Mouse (Mus musculus) forebrain, embryonic 14.5 days (tissue): ENCODE data around the gene Spem2. TPM values are rescaled to one million over a fixed set of nuclear protein-coding genes. Genes with fewer than 3 reads are reported as not detected.

Experiments used
- ATAC-seq: fragments of 200-750 bp; cut with Nextera tagmentation; 2 replicates; pipeline ENCODE4 v1.8.0; 2017; ENCODE audit warnings: mild to moderate bottlenecking, moderate library complexity
- DNase-seq: peaks from one replicate; pipeline ENCODE4 v3.0.0-alpha.2; 2015; ENCODE audit warnings: low spot score
- H3K27ac ChIP-seq: fragments of 300-500 bp; sonication (generic); 2 replicates; pipeline ENCODE4 v1.5.1; 2014; ENCODE audit warnings: low read depth, mild to moderate bottlenecking, control low read depth, low read length, moderate library complexity
- H3K27me3 ChIP-seq: fragments of 300-500 bp; sonication (generic); replicated peaks from 2 replicates; pipeline ENCODE4 v1.6.1; 2014; ENCODE audit warnings: low read length, control low read depth, mixed read lengths; ENCODE audit not compliant: control insufficient read depth, insufficient read depth
- H3K36me3 ChIP-seq: fragments of 300-500 bp; sonication (generic); 2 replicates; pipeline ENCODE4 v1.6.1; 2014; ENCODE audit warnings: low read length, control low read depth; ENCODE audit not compliant: control insufficient read depth, insufficient read depth
- H3K4me1 ChIP-seq: fragments of 300-500 bp; sonication (generic); 2 replicates; pipeline ENCODE4 v1.6.1; 2014; ENCODE audit warnings: antibody characterized with exemption, low read length, control low read depth; ENCODE audit not compliant: control insufficient read depth, insufficient read depth
- H3K4me2 ChIP-seq: fragments of 300-500 bp; sonication (generic); 2 replicates; pipeline ENCODE4 v1.6.1; 2014; ENCODE audit warnings: mild to moderate bottlenecking, control low read depth, low read length
- H3K4me3 ChIP-seq: fragments of 300-500 bp; sonication (generic); 2 replicates; pipeline ENCODE4 v1.5.1; 2014; ENCODE audit warnings: low read depth, low read length, control low read depth
- H3K9ac ChIP-seq: fragments of 300-500 bp; sonication (generic); 2 replicates; pipeline ENCODE4 v1.6.1; 2014; ENCODE audit warnings: mild to moderate bottlenecking, low read length, control low read depth, moderate library complexity
- H3K9me3 ChIP-seq: fragments of 300-500 bp; sonication (generic); replicated peaks from 2 replicates; pipeline ENCODE4 v1.6.1; 2016; ENCODE audit warnings: low read length, control low read depth, mixed read lengths; ENCODE audit not compliant: control insufficient read depth
- WGBS: fragments of 180-500 bp; shearing (Covaris S2); extraction: QIAGEN DNeasy Blood & Tissue Kit; methylation state at CpG from one replicate; pipeline ENCODE4 v1.1.7; 2014; 5-methylcytosine and 5-hydroxymethylcytosine counted together
- polyA plus RNA-seq: library from polyadenylated mRNA; unstranded; fragments of >200 nt; fragmentation: Nextera tagmentation; extraction: Ambion mirVana; gene quantifications from 2 replicates; pipeline ENCODE4 v1.2.1, GENCODE M21; 2014

The Spem2 gene
- polyA plus RNA-seq, 1 experiment from 2014 or later: not detected

- H3K4me3 ChIP-seq: peak within 1 kb of the TSS; percentile 90
- H3K9me3 ChIP-seq: no peaks in the 10 kb centered on the region
- H3K4me1 ChIP-seq: peaks cover 30% of the 10 kb centered on the region
- DNase-seq (peak; percentile 99), ATAC-seq (peak; percentile 90)
- peak within 1 kb of the TSS; percentile 98 for H3K9ac ChIP-seq
- H3K4me2 ChIP-seq: peak within 1 kb of the TSS; percentile 96
- no peaks in the 10 kb centered on the region for H3K27me3 ChIP-seq
- peak within 1 kb of the TSS; percentile 95 for H3K27ac ChIP-seq
- WGBS: under 1% methylated on average over 34 of the region's 34 CpGs
- peaks cover 9% of the 10 kb centered on the region for H3K36me3 ChIP-seq
Measured at GRCm38 (mm10) chr11:69837952-69838713, 19.9 kb upstream of the Spem2 start, which contains the start of gene Tmem256. Tmem256 (plus strand) TSS chr11:69838514.

- under 1% methylated on average over 19 of the region's 32 CpGs for WGBS
Measured at GRCm38 (mm10) chr11:69837604-69837951, 19.3 kb upstream of the Spem2 start, which contains the start of gene Nlgn2. Nlgn2 (minus strand) TSS chr11:69837784.

GRCm38 (mm10) chr11:69836703-69837576 is 18.7 kb upstream of the Spem2 start:
- 0% methylated on average over 46 of the region's 52 CpGs for WGBS

More at GRCm38 (mm10) chr11:69837604-69837951, 19.3 kb upstream of the Spem2 start, which contains the start of gene Nlgn2:
- DNase-seq (no peak), ATAC-seq (peak; percentile 73; the same call in 1 of the 2 replicates)
- Histone ChIP-seq H3K9ac (peak within 1 kb of the TSS; percentile 98), H3K4me3 (peak within 1 kb of the TSS; percentile 90), H3K27ac (peak within 1 kb of the TSS; percentile 95), H3K36me3 (peaks cover 14% of the 10 kb centered on the region), H3K27me3 (no peaks in the 10 kb centered on the region), H3K4me1 (peaks cover 30% of the 10 kb centered on the region), H3K9me3 (no peaks in the 10 kb centered on the region), H3K4me2 (peak within 1 kb of the TSS; percentile 96)

GRCm38 (mm10) chr11:69835966-69836335 is 17.7 kb upstream of the Spem2 start:
- DNase-seq: no peak
- ATAC-seq: no peak
- WGBS: 6% methylated on average over 4 of the region's 4 CpGs

More at GRCm38 (mm10) chr11:69836703-69837576, 18.7 kb upstream of the Spem2 start:
- H3K27me3 ChIP-seq: no peaks in the 10 kb centered on the region
- peak overlapping the region; percentile 95 for H3K27ac ChIP-seq
- H3K9me3 ChIP-seq: no peaks in the 10 kb centered on the region
- H3K36me3 ChIP-seq: peaks cover 21% of the 10 kb centered on the region
- DNase-seq: peak; percentile 67
- peak; percentile 3 for ATAC-seq
- H3K9ac ChIP-seq: peak overlapping the region; percentile 98
- peak overlapping the region; percentile 96 for H3K4me2 ChIP-seq
- peaks cover 30% of the 10 kb centered on the region for H3K4me1 ChIP-seq
- peak overlapping the region; percentile 90 for H3K4me3 ChIP-seq

GRCm38 (mm10) chr11:69835326-69835965 is 17.2 kb upstream of the Spem2 start:
- WGBS: 4% methylated on average over 9 of the region's 9 CpGs
- H3K4me2 ChIP-seq: peak overlapping the region; percentile 96
- ATAC-seq: no peak
- no peaks in the 10 kb centered on the region for H3K27me3 ChIP-seq
- peak; percentile 24 for DNase-seq
- H3K36me3 ChIP-seq: peaks cover 31% of the 10 kb centered on the region
- peak overlapping the region; percentile 98 for H3K9ac ChIP-seq
- peak overlapping the region; percentile 17; the same call in 1 of the 2 replicates for H3K27ac ChIP-seq
- peak overlapping the region; percentile 90 for H3K4me3 ChIP-seq
- H3K9me3 ChIP-seq: no peaks in the 10 kb centered on the region
- H3K4me1 ChIP-seq: peaks cover 30% of the 10 kb centered on the region

More at GRCm38 (mm10) chr11:69835966-69836335, 17.7 kb upstream of the Spem2 start:
- H3K9ac ChIP-seq: peak overlapping the region; percentile 98
- H3K4me3 ChIP-seq: peak overlapping the region; percentile 90
- H3K27ac ChIP-seq: peak overlapping the region; percentile 95
- H3K27me3 ChIP-seq: no peaks in the 10 kb centered on the region
- H3K4me1 ChIP-seq: peaks cover 30% of the 10 kb centered on the region
- H3K36me3 ChIP-seq: peaks cover 28% of the 10 kb centered on the region
- H3K4me2 ChIP-seq: peak overlapping the region; percentile 96
- H3K9me3 ChIP-seq: no peaks in the 10 kb centered on the region

GRCm38 (mm10) chr11:69834001-69834549 is 15.8 kb upstream of the Spem2 start:
- 3% methylated on average over 37 of the region's 48 CpGs for WGBS
- H3K27ac ChIP-seq: peak overlapping the region; percentile 39; the same call in 1 of the 2 replicates
- no peaks in the 10 kb centered on the region for H3K27me3 ChIP-seq
- DNase-seq: peak; percentile 51
- no peaks in the 10 kb centered on the region for H3K9me3 ChIP-seq
- H3K4me2 ChIP-seq: peak overlapping the region; percentile 96
- H3K9ac ChIP-seq: peak overlapping the region; percentile 98
- no peak for ATAC-seq
- H3K4me3 ChIP-seq: peak overlapping the region; percentile 90
- peaks cover 27% of the 10 kb centered on the region for H3K4me1 ChIP-seq
- H3K36me3 ChIP-seq: peaks cover 31% of the 10 kb centered on the region

GRCm38 (mm10) chr11:69833554-69833953 is 15.3 kb upstream of the Spem2 start:
- H3K9ac ChIP-seq: peak overlapping the region; percentile 98
- peak overlapping the region; percentile 90 for H3K4me3 ChIP-seq
- ATAC-seq: no peak
- no peak overlapping the region for H3K27ac ChIP-seq
- peak overlapping the region; percentile 96 for H3K4me2 ChIP-seq
- DNase-seq: no peak
- H3K36me3 ChIP-seq: peaks cover 36% of the 10 kb centered on the region
- peaks cover 24% of the 10 kb centered on the region for H3K4me1 ChIP-seq
- 49% methylated on average over 8 of the region's 8 CpGs for WGBS
- H3K27me3 ChIP-seq: no peaks in the 10 kb centered on the region
- H3K9me3 ChIP-seq: no peaks in the 10 kb centered on the region

GRCm38 (mm10) chr11:69828832-69829231 is 10.6 kb upstream of the Spem2 start:
- Histone ChIP-seq H3K27ac (no peak overlapping the region), H3K36me3 (peaks cover 80% of the 10 kb centered on the region), H3K4me3 (no peak overlapping the region), H3K4me1 (peaks cover 2% of the 10 kb centered on the region), H3K27me3 (no peaks in the 10 kb centered on the region), H3K9ac (no peak overlapping the region), H3K9me3 (no peaks in the 10 kb centered on the region), H3K4me2 (no peak overlapping the region)
- DNase-seq: no peak
- 55% methylated on average over 5 of the region's 5 CpGs for WGBS
- ATAC-seq: no peak
